Mouse (Mus musculus) adrenal gland, postnatal 14 days (tissue): Measurements from ENCODE around the gene Fbxo24. TPM values are rescaled to one million over a fixed set of nuclear protein-coding genes. Genes with fewer than 3 reads are reported as not detected.
A peak's percentile ranks its signal among the peaks of the same experiment; 100 is the strongest.

ENCODE experiments used
- DNase-seq: peaks from one replicate; pipeline ENCODE4 v3.0.0; 2021; ENCODE audit warnings: mixed read lengths
- total RNA-seq: library from RNA; stranded (reverse); gene quantifications from 2 replicates; pipeline ENCODE4 v1.2.3, GENCODE M21; 2021

Fbxo24 gene
- total RNA-seq, 1 experiment from 2014 or later: 0.85 TPM

GRCm38 (mm10) chr5:137600619-137601364, 28.0 kb downstream of the Fbxo24 start, which contains the start of gene Mospd3:
TSS of gene Mospd3 (minus strand) at chr5:137601058.
- DNase-seq: peak; percentile 98

GRCm38 (mm10) chr5:137600281-137600618, 28.6 kb downstream of the Fbxo24 start:
- DNase-seq: no peak

DNA sequence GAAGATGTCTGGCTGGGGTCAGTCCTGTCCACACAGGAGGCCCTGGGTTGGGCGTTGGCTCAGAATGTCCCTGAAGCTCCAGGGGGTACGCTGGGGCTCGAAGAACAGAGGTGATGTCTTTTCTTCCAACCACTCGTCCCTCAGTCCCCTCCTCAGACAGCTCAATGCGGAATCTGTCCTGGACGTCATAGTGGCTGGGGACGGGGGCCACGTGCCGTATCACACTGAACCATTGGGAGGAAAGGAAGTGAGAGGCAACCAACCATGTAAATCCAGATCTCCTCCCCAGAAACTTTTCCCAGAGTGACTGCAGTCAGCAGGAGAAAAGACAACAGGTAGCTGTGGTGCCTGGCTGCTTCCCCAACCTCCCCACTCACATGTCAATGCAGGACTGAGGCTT, 29.2 kb downstream of the Fbxo24 start:
- no peak for DNase-seq

- DNase-seq: no peak
Observed at GRCm38 (mm10) chr5:137598100-137598826, 30.5 kb downstream of the Fbxo24 start.

DNA sequence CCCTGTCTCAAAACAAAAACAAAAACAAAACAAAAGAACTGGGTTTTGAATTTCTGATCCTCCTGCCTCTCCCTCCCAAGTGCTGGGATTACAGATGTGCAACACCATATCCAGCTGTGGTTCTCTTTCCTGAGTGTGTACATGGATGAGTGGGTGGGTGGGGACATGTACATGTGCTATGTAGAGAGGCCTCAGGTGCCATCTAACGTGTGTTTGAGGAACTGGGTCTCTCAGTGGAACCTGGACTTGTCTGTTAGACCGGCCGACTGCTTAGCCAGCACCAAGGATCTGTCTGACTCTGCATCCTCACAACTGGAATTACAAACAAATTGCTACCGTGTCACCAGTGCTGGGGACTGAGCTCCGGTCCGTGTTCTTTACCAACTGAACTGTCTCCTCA, 31.2 kb downstream of the Fbxo24 start:
- no peak for DNase-seq

- DNase-seq: peak; percentile 33
Observed at GRCm38 (mm10) chr5:137596601-137597261, 32.1 kb downstream of the Fbxo24 start.

- no peak for DNase-seq
Observed at GRCm38 (mm10) chr5:137595921-137596320, 32.9 kb downstream of the Fbxo24 start.

DNA sequence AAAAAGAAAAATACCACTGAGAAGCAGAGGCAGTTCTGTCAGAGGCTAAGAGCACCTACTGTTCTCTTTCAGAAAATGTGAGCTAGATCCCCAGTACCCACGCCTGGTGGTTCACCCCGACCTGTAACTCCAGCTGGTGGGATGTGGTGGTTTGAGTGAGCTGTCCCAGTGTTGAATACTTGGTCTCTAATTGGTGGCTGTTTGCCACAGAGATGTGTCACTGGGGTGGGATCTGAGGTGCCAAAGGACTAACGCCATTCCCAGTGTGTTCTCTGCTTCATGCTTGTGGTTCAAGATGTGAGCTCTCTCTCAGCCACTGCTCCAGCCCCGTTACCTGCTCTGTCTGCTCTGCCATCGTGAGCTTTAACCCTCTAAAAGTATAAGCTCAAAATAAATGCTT, 38.3 kb downstream of the Fbxo24 start:
- DNase-seq: no peak

DNA sequence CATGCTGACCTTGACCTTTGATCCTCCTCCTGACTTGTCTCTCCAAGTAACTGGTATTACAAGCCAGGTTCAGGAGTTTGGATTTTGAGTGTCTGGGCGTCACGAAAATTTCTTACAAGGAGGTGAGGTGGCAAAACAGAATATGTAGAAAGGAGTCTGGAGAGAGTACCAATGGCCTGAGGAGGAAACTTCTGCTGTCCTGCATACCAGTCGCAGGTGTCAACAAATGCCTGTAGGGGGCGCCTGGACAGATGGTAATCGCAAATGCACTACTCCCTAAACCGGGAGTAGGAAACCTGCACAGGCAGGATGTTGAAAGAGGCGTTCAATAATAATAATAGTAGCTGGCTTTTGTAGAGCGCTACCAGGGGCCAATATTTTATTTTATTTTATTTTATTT, 43.8 kb downstream of the Fbxo24 start:
- DNase-seq: peak; percentile 86

- peak; percentile 43 for DNase-seq
Observed at GRCm38 (mm10) chr5:137583670-137584169, 45.1 kb downstream of the Fbxo24 start.

DNA sequence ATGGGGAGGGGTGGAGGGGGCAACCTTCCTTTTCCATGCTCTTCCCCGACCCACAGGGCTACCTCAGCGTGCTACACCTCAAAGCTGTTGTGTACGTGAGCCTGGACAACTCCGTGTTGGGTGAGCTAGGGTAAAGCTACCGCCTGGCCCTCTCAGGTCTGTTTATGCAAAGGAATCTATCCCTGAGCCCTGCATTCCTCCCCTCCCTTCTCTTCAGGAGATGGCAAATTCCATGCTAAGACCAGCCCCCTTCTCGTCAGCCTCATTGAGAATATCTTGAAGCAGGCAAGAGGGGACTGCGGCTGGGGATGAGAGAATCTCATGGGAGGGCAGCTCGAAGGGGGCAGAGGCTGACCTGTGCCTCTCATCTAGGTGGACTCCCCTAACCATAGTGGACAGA, 46.1 kb downstream of the Fbxo24 start:
- no peak for DNase-seq

- peak; percentile 17 for DNase-seq
Observed at GRCm38 (mm10) chr5:137580246-137580645, 48.6 kb downstream of the Fbxo24 start.

GRCm38 (mm10) chr5:137574470-137574901, 54.3 kb downstream of the Fbxo24 start:
- DNase-seq: peak; percentile 79

GRCm38 (mm10) chr5:137570691-137571586, 57.9 kb downstream of the Fbxo24 start:
- DNase-seq: no peak

DNA sequence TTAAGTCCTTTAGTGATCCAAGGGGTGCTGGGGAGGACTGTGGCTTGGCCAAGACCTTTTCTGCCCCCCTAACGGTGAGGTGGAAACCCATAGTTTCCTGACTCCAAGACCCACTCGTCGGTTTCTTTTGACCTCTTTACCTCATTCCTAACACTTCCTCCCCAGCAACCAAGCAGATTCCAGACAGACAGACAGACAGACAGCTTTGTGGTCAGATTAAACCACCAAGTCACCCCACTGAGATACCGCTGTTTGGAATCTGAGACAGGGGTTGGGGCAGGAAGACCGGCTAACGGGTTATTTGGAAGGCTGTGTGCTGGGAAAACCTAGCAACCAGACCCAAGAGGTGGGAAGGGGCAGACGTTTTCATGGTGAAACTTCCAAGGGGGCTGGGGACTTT, 58.6 kb downstream of the Fbxo24 start:
- no peak for DNase-seq

DNA sequence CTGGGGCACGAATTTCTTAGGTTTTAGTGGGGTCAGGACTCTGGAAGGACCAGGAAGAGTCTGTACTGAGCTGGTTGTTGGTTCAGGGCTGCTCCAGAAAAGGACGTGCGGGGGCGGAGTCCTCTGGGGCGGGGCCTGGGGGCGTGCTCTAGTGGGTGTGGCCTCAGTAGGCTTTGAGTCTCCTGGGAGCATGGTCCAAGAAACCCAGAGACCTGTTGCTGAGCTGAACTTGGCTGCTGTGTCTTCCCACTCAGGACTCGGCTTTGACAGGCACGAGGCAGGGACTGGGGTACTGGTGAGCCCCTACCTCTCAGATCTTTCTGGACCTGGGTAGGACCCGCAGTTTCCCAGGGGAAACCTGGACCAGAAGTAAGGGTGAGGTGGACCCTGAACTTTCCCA, 59.1 kb downstream of the Fbxo24 start, which contains the start of gene Tfr2:
Gene Tfr2, plus strand, starts transcription at position 176 of the 400 bp plus-strand sequence.
- DNase-seq: peak; percentile 80

DNA sequence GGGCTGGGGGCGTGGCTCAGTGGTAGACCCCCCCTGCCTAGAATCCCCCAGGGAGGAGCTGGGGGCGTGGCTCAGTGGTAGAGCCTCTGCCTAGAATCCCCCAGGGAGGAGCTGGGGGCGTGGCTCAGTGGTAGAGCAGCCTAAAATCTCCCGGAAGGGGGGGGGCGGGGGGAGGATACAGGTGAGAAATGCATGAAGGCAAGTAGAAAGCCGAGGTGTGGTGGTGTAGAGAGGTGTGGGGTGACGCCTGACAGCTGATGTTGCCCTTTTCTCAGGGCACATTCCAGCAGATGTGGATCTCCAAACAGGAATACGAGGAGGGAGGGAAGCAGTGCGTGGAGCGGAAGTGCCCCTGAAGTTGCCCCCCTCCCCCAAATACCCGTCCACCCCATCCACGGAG, 59.8 kb downstream of the Fbxo24 start:
- DNase-seq: no peak

DNA sequence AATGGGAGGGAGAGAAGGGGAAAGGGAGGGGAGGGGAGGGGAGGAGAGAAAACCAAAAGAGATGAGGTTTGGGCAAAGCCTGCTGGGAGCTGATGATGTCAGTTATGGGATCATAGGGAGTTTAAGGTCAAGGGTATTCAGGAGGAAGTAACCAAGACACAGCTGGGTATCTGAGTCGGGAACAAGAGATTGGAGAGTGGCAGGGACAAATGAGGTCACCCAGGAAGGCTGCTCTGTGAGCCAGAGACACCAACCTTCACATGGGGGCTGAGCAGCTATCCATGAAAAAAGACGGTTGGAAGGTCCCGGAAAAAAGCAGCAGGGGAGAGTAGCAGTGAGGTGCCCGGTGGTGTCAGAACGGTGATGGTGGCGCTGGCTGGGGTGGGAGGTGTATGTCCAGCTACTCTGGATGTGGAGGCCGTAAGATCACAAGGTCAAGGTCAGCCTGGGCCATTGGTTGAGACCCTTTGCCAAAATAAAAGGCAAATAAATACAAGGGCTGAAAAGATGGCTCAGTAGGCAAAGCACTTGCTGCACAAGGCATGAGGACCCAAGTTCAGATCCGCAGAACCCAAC, 60.5 kb downstream of the Fbxo24 start:
- peak; percentile 52 for DNase-seq

DNA sequence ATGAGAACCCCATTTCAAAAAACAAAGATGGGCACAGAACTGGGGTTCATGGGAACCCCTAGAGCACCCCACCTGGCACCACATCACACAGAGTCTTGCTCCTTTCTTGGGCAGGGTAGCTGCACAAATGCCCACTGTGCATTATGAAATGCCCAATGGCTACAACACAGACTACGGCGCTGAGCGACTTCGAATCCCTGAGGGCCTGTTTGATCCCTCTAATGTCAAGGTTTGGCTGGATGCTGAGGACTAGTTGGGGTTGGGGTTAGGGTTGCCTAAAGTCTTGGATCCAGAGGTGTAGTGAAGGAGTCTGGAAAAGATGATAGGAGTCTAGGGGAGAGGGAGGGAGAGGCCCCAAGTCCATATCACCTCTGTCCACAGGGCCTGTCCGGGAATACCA, 62.4 kb downstream of the Fbxo24 start:
- DNase-seq: no peak

- no peak for DNase-seq
Observed at GRCm38 (mm10) chr5:137565744-137566143, 63.1 kb downstream of the Fbxo24 start.

GRCm38 (mm10) chr5:137562965-137563364, 65.8 kb downstream of the Fbxo24 start:
- DNase-seq: no peak
